Mouse (Mus musculus): ENCODE measurements around the gene Smarca5. TPM values are rescaled to one million over a fixed set of nuclear protein-coding genes. Genes with fewer than 3 reads are reported as not detected.

Gene Smarca5
- polyA plus RNA-seq, 1 experiment from 2014 or later, result 59.3 TPM

GRCm38 (mm10) chr8:80738388-80739154 is 726 bp downstream of the Smarca5 start:
- H3K36me3 ChIP-seq (ENCODE audit: insufficient read depth, low read length), result no peaks in the 10 kb centered on the region
- H3K4me2 ChIP-seq (ENCODE audit: low read length), result peak overlapping the region; percentile 78
- peak; percentile 61 for DNase-seq (ENCODE audit: low spot score)
- H3K27ac ChIP-seq, result peak overlapping the region; percentile 99
- under 1% methylated on average over 82 of the region's 84 CpGs for WGBS
- H3K4me1 ChIP-seq (replicated peaks; ENCODE audit: insufficient read depth, low read length), result peaks cover 6% of the 10 kb centered on the region; the same call in 1 of the 2 replicates
- H3K9ac ChIP-seq (ENCODE audit: low read depth, low read length), result peak overlapping the region; percentile 92
- peak overlapping the region; percentile 91 for H3K4me3 ChIP-seq (replicated peaks; ENCODE audit: low read depth, low read length)
- no peaks in the 10 kb centered on the region for H3K27me3 ChIP-seq (ENCODE audit: insufficient read depth, low read length)
- TF ChIP-seq CTCF (IDR thresholded peaks at IDR 0.05; ENCODE audit: low read depth), result no peak
- peak; percentile 50 for ATAC-seq (replicated peaks; ENCODE audit: low FRiP score, low read depth)
- no peaks in the 10 kb centered on the region for H3K9me3 ChIP-seq (replicated peaks; ENCODE audit: low read length)

- 1% methylated on average over 5 of the region's 5 CpGs for WGBS
- Histone ChIP-seq H3K27ac (peak overlapping the region; percentile 99), H3K4me2 (ENCODE audit: low read length) (peak overlapping the region; percentile 78), H3K9ac (ENCODE audit: low read depth, low read length) (peak overlapping the region; percentile 92), H3K4me1 (replicated peaks; ENCODE audit: insufficient read depth, low read length) (peaks cover 6% of the 10 kb centered on the region; the same call in 1 of the 2 replicates), H3K9me3 (replicated peaks; ENCODE audit: low read length) (no peaks in the 10 kb centered on the region), H3K27me3 (ENCODE audit: insufficient read depth, low read length) (no peaks in the 10 kb centered on the region), H3K36me3 (ENCODE audit: insufficient read depth, low read length) (no peaks in the 10 kb centered on the region), H3K4me3 (replicated peaks; ENCODE audit: low read depth, low read length) (peak overlapping the region; percentile 91)
- DNase-seq (ENCODE audit: low spot score) (no peak), ATAC-seq (replicated peaks; ENCODE audit: low FRiP score, low read depth) (no peak)
- no peak for TF ChIP-seq CTCF (IDR thresholded peaks at IDR 0.05; ENCODE audit: low read depth)
Measured at GRCm38 (mm10) chr8:80738046-80738387, 1.3 kb downstream of the Smarca5 start.

- no peak for TF ChIP-seq CTCF (IDR thresholded peaks at IDR 0.05; ENCODE audit: low read depth)
- H3K27ac ChIP-seq, result no peak overlapping the region
- H3K9ac ChIP-seq (ENCODE audit: low read depth, low read length), result no peak overlapping the region
- H3K4me2 ChIP-seq (ENCODE audit: low read length), result no peak overlapping the region
- DNase-seq (ENCODE audit: low spot score) (no peak), ATAC-seq (replicated peaks; ENCODE audit: low FRiP score, low read depth) (no peak)
- no peaks in the 10 kb centered on the region for H3K9me3 ChIP-seq (replicated peaks; ENCODE audit: low read length)
- 0 out of 2 replicates have a peak, but pooled peaks cover under 1% of the 10 kb centered on the region for H3K4me1 ChIP-seq (replicated peaks; ENCODE audit: insufficient read depth, low read length)
- peaks cover 21% of the 10 kb centered on the region; the same call in 1 of the 2 replicates for H3K36me3 ChIP-seq (ENCODE audit: insufficient read depth, low read length)
- no peaks in the 10 kb centered on the region for H3K27me3 ChIP-seq (ENCODE audit: insufficient read depth, low read length)
- H3K4me3 ChIP-seq (replicated peaks; ENCODE audit: low read depth, low read length), result no peak overlapping the region
Measured at GRCm38 (mm10) chr8:80732326-80732725, 7.0 kb downstream of the Smarca5 start.

- 94% methylated on average over 1 of the region's 1 CpGs for WGBS
- no peak for DNase-seq (ENCODE audit: low spot score)
- no peak overlapping the region for H3K27ac ChIP-seq
- no peaks in the 10 kb centered on the region for H3K27me3 ChIP-seq (ENCODE audit: insufficient read depth, low read length)
- H3K36me3 ChIP-seq (ENCODE audit: insufficient read depth, low read length), result peaks cover 17% of the 10 kb centered on the region
- TF ChIP-seq CTCF (IDR thresholded peaks at IDR 0.05; ENCODE audit: low read depth), result no peak
- no peak for ATAC-seq (replicated peaks; ENCODE audit: low FRiP score, low read depth)
- H3K9ac ChIP-seq (ENCODE audit: low read depth, low read length), result no peak overlapping the region
- H3K9me3 ChIP-seq (replicated peaks; ENCODE audit: low read length), result no peaks in the 10 kb centered on the region
- H3K4me3 ChIP-seq (replicated peaks; ENCODE audit: low read depth, low read length), result no peak overlapping the region
- H3K4me1 ChIP-seq (replicated peaks; ENCODE audit: insufficient read depth, low read length), result no peaks in the 10 kb centered on the region
- H3K4me2 ChIP-seq (ENCODE audit: low read length), result no peak overlapping the region
Measured at GRCm38 (mm10) chr8:80714461-80714860, 24.8 kb downstream of the Smarca5 start.

- H3K27ac ChIP-seq, result no peak overlapping the region
- no peaks in the 10 kb centered on the region for H3K27me3 ChIP-seq (ENCODE audit: insufficient read depth, low read length)
- TF ChIP-seq CTCF (IDR thresholded peaks at IDR 0.05; ENCODE audit: low read depth), result peak; percentile 45
- 86% methylated on average over 4 of the region's 4 CpGs for WGBS
- H3K36me3 ChIP-seq (ENCODE audit: insufficient read depth, low read length), result peaks cover 24% of the 10 kb centered on the region
- no peak overlapping the region for H3K9ac ChIP-seq (ENCODE audit: low read depth, low read length)
- ATAC-seq (replicated peaks; ENCODE audit: low FRiP score, low read depth), result no peak
- peak; percentile 25 for DNase-seq (ENCODE audit: low spot score)
- no peak overlapping the region for H3K4me3 ChIP-seq (replicated peaks; ENCODE audit: low read depth, low read length)
- H3K4me1 ChIP-seq (replicated peaks; ENCODE audit: insufficient read depth, low read length), result no peaks in the 10 kb centered on the region
- H3K4me2 ChIP-seq (ENCODE audit: low read length), result no peak overlapping the region
- no peaks in the 10 kb centered on the region for H3K9me3 ChIP-seq (replicated peaks; ENCODE audit: low read length)
Measured at GRCm38 (mm10) chr8:80710670-80711400, 28.5 kb downstream of the Smarca5 start.

- H3K4me3 ChIP-seq (replicated peaks; ENCODE audit: low read depth, low read length), result no peak overlapping the region
- TF ChIP-seq CTCF (IDR thresholded peaks at IDR 0.05; ENCODE audit: low read depth), result peak; percentile 88
- H3K4me1 ChIP-seq (replicated peaks; ENCODE audit: insufficient read depth, low read length), result no peaks in the 10 kb centered on the region
- H3K9me3 ChIP-seq (replicated peaks; ENCODE audit: low read length), result no peaks in the 10 kb centered on the region
- no peaks in the 10 kb centered on the region for H3K36me3 ChIP-seq (ENCODE audit: insufficient read depth, low read length)
- no peaks in the 10 kb centered on the region for H3K27me3 ChIP-seq (ENCODE audit: insufficient read depth, low read length)
- 39% methylated on average over 4 of the region's 4 CpGs for WGBS
- ATAC-seq (replicated peaks; ENCODE audit: low FRiP score, low read depth), result no peak
- H3K9ac ChIP-seq (ENCODE audit: low read depth, low read length), result no peak overlapping the region
- peak; percentile 76 for DNase-seq (ENCODE audit: low spot score)
- no peak overlapping the region for H3K27ac ChIP-seq
- no peak overlapping the region for H3K4me2 ChIP-seq (ENCODE audit: low read length)
Measured at GRCm38 (mm10) chr8:80688141-80688540, 51.2 kb downstream of the Smarca5 start.

Measured in kidney, postnatal 0 days (tissue).